In genomic region chrX:12916684-12917083, GRCm38 (mm10) we compare ENCODE assay signal across 8 mouse cellular contexts.
DNase-seq lines count a peak whose midpoint lies in the region; ATAC-seq and TF ChIP-seq lines count a peak whose summit lies in the region.

No protein-coding gene starts in this region.

- peak overlapping the region; percentile 54 for H3K4me2 ChIP-seq in heart, embryonic 11.5 days
- peak overlapping the region; percentile 28 for H3K4me2 ChIP-seq in forebrain, postnatal 0 days (ENCODE audit: low read depth)
- H3K4me2 ChIP-seq in limb, embryonic 15.5 days = peak overlapping the region; percentile 38

- POLR2A ChIA-PET in Patski (lab: Charles Lee) = no interaction called here

- in situ Hi-C loops in Patski (cut with MboI; ENCODE audit: low pct_unique_long_range_greater_than_20kb) = no loop called here

- no peak overlapping the region; the same call in 1 of the 2 replicates for H3K9ac ChIP-seq in heart, embryonic 11.5 days (ENCODE audit: low read depth, low read length)
- no peak overlapping the region for H3K9ac ChIP-seq in forebrain, postnatal 0 days
- H3K9ac ChIP-seq in limb, embryonic 15.5 days = no peak overlapping the region

- ATAC-seq in heart, embryonic 11.5 days (replicated peaks; ENCODE audit: insufficient number of reproducible peaks, low FRiP score, low TSS enrichment) = peak; percentile 39; the same call in 1 of the 2 replicates
- ATAC-seq in Patski = peak; percentile 71
- no peak for ATAC-seq in forebrain, postnatal 0 days
- ATAC-seq in limb, embryonic 15.5 days (ENCODE audit: insufficient number of reproducible peaks, low FRiP score, low TSS enrichment, low read depth) = no peak
- no peak for ATAC-seq in erythroid progenitor cell, adult 5-6 weeks (replicated peaks; ENCODE audit: low FRiP score, poor library complexity, severe bottlenecking)

- no peak overlapping the region; the same call in 1 of the 2 replicates for H3K27ac ChIP-seq in heart, embryonic 11.5 days (ENCODE audit: low read depth, low read length)
- H3K27ac ChIP-seq in forebrain, postnatal 0 days (ENCODE audit: low read depth, low read length) = no peak overlapping the region
- no peak overlapping the region for H3K27ac ChIP-seq in limb, embryonic 15.5 days

- 21% methylated on average over 11 of the region's 11 CpGs for WGBS in heart, embryonic 11.5 days (ENCODE audit: insufficient replicate concordance)
- WGBS in forebrain, postnatal 0 days = 32% methylated on average over 11 of the region's 11 CpGs
- WGBS in limb, embryonic 15.5 days = 27% methylated on average over 11 of the region's 11 CpGs

- peak overlapping the region; percentile 19; the same call in 1 of the 2 replicates for H3K4me3 ChIP-seq in heart, embryonic 11.5 days (ENCODE audit: low read depth, low read length)
- H3K4me3 ChIP-seq in forebrain, postnatal 0 days (ENCODE audit: low read depth, low read length) = no peak overlapping the region
- H3K4me3 ChIP-seq in limb, embryonic 15.5 days = peak overlapping the region; percentile 15; the same call in 1 of the 2 replicates

- DNase-seq in heart, adult 11 months = no peak
- DNase-seq in Patski (ENCODE audit: low read depth, low spot score) = peak; percentile 31
- DNase-seq in forebrain, postnatal 0 days = no peak
- no peak for DNase-seq in right cerebral cortex, postnatal 36 days (ENCODE audit: low spot score in 2 of 2)
- DNase-seq in spleen, adult 12 weeks (ENCODE audit: low spot score) = no peak

- H3K4me1 ChIP-seq in heart, embryonic 11.5 days (ENCODE audit: control insufficient read depth, insufficient read depth, low read length) = no peaks in the 10 kb centered on the region
- no peaks in the 10 kb centered on the region for H3K4me1 ChIP-seq in forebrain, postnatal 0 days (ENCODE audit: insufficient read depth)
- no peaks in the 10 kb centered on the region for H3K4me1 ChIP-seq in limb, embryonic 15.5 days

- CTCF ChIA-PET in Patski (lab: Charles Lee) = no interaction called here

- H3K9me3 ChIP-seq in heart, embryonic 11.5 days (replicated peaks; ENCODE audit: control insufficient read depth, low read length) = no peaks in the 10 kb centered on the region
- H3K9me3 ChIP-seq in forebrain, postnatal 0 days (ENCODE audit: low read length) = no peaks in the 10 kb centered on the region
- H3K9me3 ChIP-seq in limb, embryonic 15.5 days = no peaks in the 10 kb centered on the region

- H3K27me3 ChIP-seq in heart, embryonic 11.5 days (ENCODE audit: control insufficient read depth, insufficient read depth, low read length) = no peaks in the 10 kb centered on the region
- H3K27me3 ChIP-seq in Patski = no peaks in the 10 kb centered on the region
- no peaks in the 10 kb centered on the region for H3K27me3 ChIP-seq in forebrain, postnatal 0 days (ENCODE audit: insufficient read depth, low read length)
- no peaks in the 10 kb centered on the region for H3K27me3 ChIP-seq in limb, embryonic 15.5 days

- TF ChIP-seq CTCF in Patski (IDR thresholded peaks at IDR 0.05) = no peak
- TF ChIP-seq CTCF in forebrain, postnatal 0 days (IDR thresholded peaks at IDR 0.05; ENCODE audit: low read depth) = no peak

- no peaks in the 10 kb centered on the region for H3K36me3 ChIP-seq in heart, embryonic 11.5 days (ENCODE audit: control insufficient read depth, insufficient read depth, low read length)
- no peaks in the 10 kb centered on the region for H3K36me3 ChIP-seq in forebrain, postnatal 0 days (ENCODE audit: insufficient read depth)
- no peaks in the 10 kb centered on the region for H3K36me3 ChIP-seq in limb, embryonic 15.5 days

Comparison
In these comparisons a context has a peak if more than half of its experiments do, and no peak if none do; other contexts are left out.
1. ATAC-seq: peak in heart, embryonic 11.5 days (single experiment) and Patski (single experiment); none in forebrain, postnatal 0 days (single experiment), limb, embryonic 15.5 days (single experiment) and erythroid progenitor cell, adult 5-6 weeks (single experiment).
2. Peak in every context shown above with its lines, with median percentiles within 50 percentile points of each other: H3K4me2 ChIP-seq.